Mouse (Mus musculus) neural tube, embryonic 14.5 days (tissue): ENCODE measurements at regions not wholly inside any gene's neighbourhood (a gene's known extent, or its start where the extent isn't known, plus 50 kb on each side); places are given as distances from the start of the nearest gene placed in this dataset.
"Not testable (repeated sequence)": the region's sequence is repeated elsewhere in the genome, so short reads cannot be mapped to it uniquely, and the experiment has no call there.

ENCODE experiments used
- ATAC-seq: fragments of 200-750 bp; cut with Nextera tagmentation; 2 replicates; pipeline ENCODE4 v1.8.0; 2017; ENCODE audit warnings: low read depth, mild to moderate bottlenecking, moderate TSS enrichment, moderate library complexity
- H3K27ac ChIP-seq: fragments of 300-500 bp; sonication (generic); 2 replicates; pipeline ENCODE4 v1.5.1; 2014; ENCODE audit warnings: low read depth, mild to moderate bottlenecking, control low read depth, low read length, moderate library complexity, mixed read lengths
- H3K27me3 ChIP-seq: fragments of 300-500 bp; sonication (generic); 2 replicates; pipeline ENCODE4 v1.6.1; 2014; ENCODE audit warnings: low read length; ENCODE audit not compliant: control insufficient read depth, insufficient read depth
- H3K36me3 ChIP-seq: fragments of 300-500 bp; sonication (generic); 2 replicates; pipeline ENCODE4 v1.6.1; 2014; ENCODE audit warnings: low read length, mixed read lengths; ENCODE audit not compliant: control insufficient read depth, insufficient read depth
- H3K4me1 ChIP-seq: fragments of 300-500 bp; sonication (generic); 2 replicates; pipeline ENCODE4 v1.6.1; 2014; ENCODE audit warnings: low read length; ENCODE audit not compliant: control insufficient read depth, insufficient read depth
- H3K4me2 ChIP-seq: fragments of 300-500 bp; sonication (generic); 2 replicates; pipeline ENCODE4 v1.6.1; 2014; ENCODE audit warnings: mild to moderate bottlenecking, low read depth, low read length, control low read depth
- H3K4me3 ChIP-seq: fragments of 300-500 bp; sonication (generic); 2 replicates; pipeline ENCODE4 v1.5.1; 2014; ENCODE audit warnings: low read depth, low read length, control low read depth, mixed read lengths
- H3K9ac ChIP-seq: fragments of 300-500 bp; sonication (generic); replicated peaks from 2 replicates; pipeline ENCODE4 v1.6.1; 2014; ENCODE audit warnings: low read depth, mild to moderate bottlenecking, control low read depth, low read length, mixed read lengths
- H3K9me3 ChIP-seq: fragments of 300-500 bp; sonication (generic); 2 replicates; pipeline ENCODE4 v1.6.1; 2016; ENCODE audit warnings: low read length; ENCODE audit not compliant: control insufficient read depth
- WGBS: fragments of 180-500 bp; shearing (Covaris S2); extraction: QIAGEN DNeasy Blood & Tissue Kit; methylation state at CpG from one replicate; pipeline ENCODE4 v1.1.7; 2014; 5-methylcytosine and 5-hydroxymethylcytosine counted together

DNA sequence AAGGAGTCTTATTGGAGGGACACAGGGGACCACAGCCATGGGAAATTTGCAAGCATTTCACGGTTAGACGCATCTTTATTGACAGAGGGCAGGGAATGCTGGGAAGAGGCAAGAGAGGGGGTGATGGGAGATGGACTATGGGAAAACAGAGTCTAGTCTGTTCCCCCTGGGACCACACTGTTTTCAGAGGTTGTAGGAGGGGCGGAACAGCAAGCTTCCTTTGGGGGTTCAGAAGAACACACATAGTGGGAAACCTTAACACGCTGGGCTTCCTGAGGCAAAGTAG is 183.7 kb upstream of the Rpl38 start:
- Histone ChIP-seq H3K4me1 (peaks cover 2% of the 10 kb centered on the region; the same call in 1 of the 2 replicates), H3K9ac (no peak overlapping the region), H3K9me3 (no peaks in the 10 kb centered on the region), H3K36me3 (no peaks in the 10 kb centered on the region), H3K27ac (no peak overlapping the region), H3K4me2 (no peak overlapping the region), H3K27me3 (no peaks in the 10 kb centered on the region), H3K4me3 (no peak overlapping the region)
- no peak for ATAC-seq
- WGBS, result 53% methylated on average over 4 of the region's 4 CpGs

- WGBS, result 60% methylated on average over 12 of the region's 12 CpGs
- no peak overlapping the region for H3K27ac ChIP-seq
- no peak for ATAC-seq
These were observed 184.3 kb upstream of the Rpl38 start for GRCm38 (mm10) chr11:114483823-114484667.

GRCm38 (mm10) chr11:114483350-114483749 is 185.0 kb upstream of the Rpl38 start:
- H3K4me2 ChIP-seq, H3K4me3 ChIP-seq, H3K36me3 ChIP-seq, H3K9me3 ChIP-seq, ATAC-seq, H3K27me3 ChIP-seq, H3K4me1 ChIP-seq, H3K27ac ChIP-seq, H3K9ac ChIP-seq: not testable (repeated sequence)
- WGBS, result 92% methylated on average over 7 of the region's 7 CpGs

More at GRCm38 (mm10) chr11:114483823-114484667, 184.3 kb upstream of the Rpl38 start:
- H3K9me3 ChIP-seq, result no peaks in the 10 kb centered on the region
- H3K4me3 ChIP-seq, result no peak overlapping the region
- no peak overlapping the region for H3K4me2 ChIP-seq
- peaks cover 2% of the 10 kb centered on the region; the same call in 1 of the 2 replicates for H3K4me1 ChIP-seq
- H3K36me3 ChIP-seq, result no peaks in the 10 kb centered on the region
- H3K9ac ChIP-seq, result no peak overlapping the region
- H3K27me3 ChIP-seq, result no peaks in the 10 kb centered on the region

GRCm38 (mm10) chr11:114482070-114482469 is 186.3 kb upstream of the Rpl38 start:
- Histone ChIP-seq H3K27me3 (no peaks in the 10 kb centered on the region), H3K27ac (no peak overlapping the region), H3K4me2 (no peak overlapping the region), H3K36me3 (no peaks in the 10 kb centered on the region), H3K9me3 (no peaks in the 10 kb centered on the region), H3K4me1 (peaks cover 2% of the 10 kb centered on the region; the same call in 1 of the 2 replicates), H3K4me3 (no peak overlapping the region), H3K9ac (no peak overlapping the region)
- no peak for ATAC-seq
- WGBS, result 81% methylated on average over 10 of the region's 10 CpGs

- Histone ChIP-seq H3K4me1 (no peaks in the 10 kb centered on the region; the same call in 1 of the 2 replicates), H3K4me3 (no peak overlapping the region), H3K27me3 (no peaks in the 10 kb centered on the region), H3K9ac (no peak overlapping the region), H3K27ac (no peak overlapping the region), H3K4me2 (no peak overlapping the region), H3K9me3 (no peaks in the 10 kb centered on the region), H3K36me3 (no peaks in the 10 kb centered on the region)
- no peak for ATAC-seq
- WGBS, result 68% methylated on average over 7 of the region's 7 CpGs
These were observed 187.3 kb upstream of the Rpl38 start for GRCm38 (mm10) chr11:114481037-114481436.

DNA sequence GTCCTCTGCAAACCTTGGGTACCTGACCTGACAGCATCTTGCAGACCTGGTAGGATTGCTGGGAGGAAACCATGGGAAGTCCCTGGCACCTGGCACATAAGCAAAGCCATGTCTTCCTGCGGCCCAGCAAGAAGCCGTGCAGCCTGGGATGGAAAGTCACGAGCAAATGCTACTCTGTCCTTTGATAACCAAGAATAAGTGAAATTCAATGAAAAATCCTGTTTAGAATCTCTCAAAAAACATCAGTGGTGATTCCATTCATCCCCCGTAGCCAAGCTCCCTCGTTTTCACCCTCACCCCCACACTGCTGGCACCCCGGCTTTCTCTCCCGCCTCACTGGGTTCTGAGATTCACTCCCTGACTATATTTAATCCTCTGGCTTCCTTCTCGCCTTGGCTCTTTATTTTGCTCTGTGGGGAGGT is 188.2 kb upstream of the Rpl38 start:
- no peaks in the 10 kb centered on the region for H3K9me3 ChIP-seq
- no peak overlapping the region for H3K4me2 ChIP-seq
- H3K36me3 ChIP-seq, result no peaks in the 10 kb centered on the region
- no peaks in the 10 kb centered on the region; the same call in 1 of the 2 replicates for H3K4me1 ChIP-seq
- WGBS, result 76% methylated on average over 8 of the region's 8 CpGs
- no peak overlapping the region for H3K4me3 ChIP-seq
- no peak for ATAC-seq
- H3K27me3 ChIP-seq, result no peaks in the 10 kb centered on the region
- no peak overlapping the region for H3K27ac ChIP-seq
- H3K9ac ChIP-seq, result no peak overlapping the region

DNA sequence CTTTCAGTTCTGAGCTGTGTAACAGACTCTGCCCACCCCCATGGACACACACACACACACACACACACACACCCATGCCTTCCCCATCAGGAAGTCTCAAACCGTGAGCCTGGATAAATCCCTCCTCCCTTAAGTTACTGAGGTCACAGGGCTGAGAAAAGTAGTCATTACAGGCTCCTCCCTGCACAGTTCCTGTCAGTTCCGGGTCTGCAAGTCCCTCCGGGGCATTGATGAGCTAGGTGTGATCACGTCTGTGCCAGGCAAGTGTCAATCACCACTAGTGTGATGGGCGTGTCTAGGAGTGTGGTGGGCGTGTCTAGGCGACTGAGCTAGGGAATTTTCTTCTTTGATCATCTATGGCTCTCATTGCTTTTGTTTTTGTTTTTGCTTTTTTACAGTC is 189.6 kb upstream of the Rpl38 start:
- no peak for ATAC-seq
- 6% methylated on average over 7 of the region's 7 CpGs for WGBS
- H3K4me2 ChIP-seq, result no peak overlapping the region

DNA sequence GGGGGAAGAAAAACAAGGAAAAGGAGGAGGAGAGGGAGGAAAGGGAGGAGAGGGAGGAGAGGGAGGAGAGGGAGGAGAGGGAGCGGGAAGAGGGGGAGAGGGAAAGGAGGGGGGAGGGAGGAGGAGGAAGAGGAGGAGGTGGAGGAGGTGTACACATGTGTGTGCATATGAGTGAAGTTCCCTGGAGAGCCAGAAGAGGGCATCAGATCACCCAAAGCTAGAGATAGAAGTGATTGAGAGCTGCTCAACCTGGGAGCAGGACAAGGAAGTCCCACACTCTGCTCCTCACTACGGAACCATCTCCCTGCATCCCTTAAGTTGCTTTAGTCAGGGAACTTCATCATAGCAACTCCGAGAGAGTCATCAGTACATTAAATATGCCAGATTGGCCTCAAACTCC is 191.0 kb upstream of the Rpl38 start:
- Histone ChIP-seq H3K27me3 (no peaks in the 10 kb centered on the region), H3K4me2 (no peak overlapping the region), H3K4me1 (peaks cover 6% of the 10 kb centered on the region), H3K9me3 (no peaks in the 10 kb centered on the region), H3K36me3 (no peaks in the 10 kb centered on the region), H3K9ac (no peak overlapping the region), H3K27ac (no peak overlapping the region), H3K4me3 (no peak overlapping the region)
- WGBS, result 81% methylated on average over 3 of the region's 3 CpGs
- no peak for ATAC-seq

More for the DNA sequence above, 189.6 kb upstream of the Rpl38 start:
- Histone ChIP-seq H3K27ac (no peak overlapping the region), H3K36me3 (no peaks in the 10 kb centered on the region), H3K27me3 (no peaks in the 10 kb centered on the region), H3K9me3 (no peaks in the 10 kb centered on the region), H3K4me3 (no peak overlapping the region), H3K9ac (no peak overlapping the region), H3K4me1 (no peaks in the 10 kb centered on the region)

GRCm38 (mm10) chr11:114472501-114473260 is 195.6 kb upstream of the Rpl38 start:
- no peak overlapping the region for H3K4me3 ChIP-seq
- peak; percentile 57; the same call in 1 of the 2 replicates for ATAC-seq
- no peaks in the 10 kb centered on the region for H3K36me3 ChIP-seq
- peaks cover 19% of the 10 kb centered on the region for H3K4me1 ChIP-seq
- peak overlapping the region; percentile 17 for H3K4me2 ChIP-seq
- H3K27ac ChIP-seq, result peak overlapping the region; percentile 72
- WGBS, result 6% methylated on average over 22 of the region's 22 CpGs
- no peaks in the 10 kb centered on the region for H3K9me3 ChIP-seq
- no peaks in the 10 kb centered on the region for H3K27me3 ChIP-seq
- no peak overlapping the region for H3K9ac ChIP-seq
